Mouse (Mus musculus): ENCODE results near the gene Ppm1h.

GRCm38 (mm10) chr10:122739037-122739436 lies 60.5 kb downstream of the Ppm1h start:
- TF ChIP-seq MYOG (IDR thresholded peaks at IDR 0.05; ENCODE audit: control insufficient read depth in 1 of 3, insufficient read depth in 1 of 3, insufficient read length in 2 of 3, low read depth in 2 of 3) (no peak), TCF3 (IDR thresholded peaks at IDR 0.05; ENCODE audit: insufficient read length, low read depth) (no peak), POLR2A (IDR thresholded peaks at IDR 0.05; ENCODE audit: insufficient read length, low read depth) (no peak), REST (IDR thresholded peaks at IDR 0.05; ENCODE audit: insufficient read depth, insufficient read length) (no peak), SRF (IDR thresholded peaks at IDR 0.05; ENCODE audit: control insufficient read depth, insufficient read length, low read depth) (no peak), MAX (IDR thresholded peaks at IDR 0.05; ENCODE audit: low read depth) (no peak)

Data from myocyte (in vitro differentiated cells).